25 mouse cellular contexts compared by ENCODE assay signal in the genomic region with DNA sequence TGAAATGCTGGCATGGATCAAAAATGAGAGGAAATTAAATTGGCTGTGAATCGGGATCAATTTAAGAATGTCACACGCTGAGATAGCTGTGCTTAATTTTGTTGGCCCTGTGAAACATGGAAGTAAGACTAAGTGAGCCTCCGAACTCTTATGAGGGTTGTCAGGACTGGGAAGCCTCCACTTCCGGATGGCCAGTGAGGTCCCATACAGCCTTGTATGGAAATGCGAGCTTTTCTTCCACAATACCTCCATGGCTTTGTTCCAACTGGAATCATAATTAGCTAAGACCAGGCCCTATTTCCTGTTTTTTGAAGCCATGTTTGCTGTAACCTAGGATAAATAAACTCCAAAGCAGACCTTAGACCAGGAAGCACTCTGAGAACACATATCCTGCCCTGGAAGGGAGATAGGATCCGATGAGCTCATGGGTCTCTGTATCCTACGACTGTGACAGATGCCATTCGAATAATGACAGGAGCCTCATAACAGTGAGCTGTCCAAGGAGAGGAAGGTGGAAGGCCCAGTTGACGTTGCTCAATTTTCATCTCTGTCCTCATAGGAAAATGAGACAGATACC. TPM values are rescaled to one million over a fixed set of nuclear protein-coding genes. Genes with fewer than 3 reads are reported as not detected.
DNase-seq lines count a peak whose midpoint lies in the region; ATAC-seq and TF ChIP-seq lines count a peak whose summit lies in the region.
"Had no signal": no experiment of that assay in that cellular context is flagged by ENCODE, and none has a peak within 500 bp of the region (broad histone marks: within the 10 kb centered on the region; RNA-seq: fewer than 3 reads in every experiment).

No protein-coding gene starts in this region.

- peak overlapping the region; percentile 64 for H3K27ac ChIP-seq in heart, adult 2 months
- no peak overlapping the region for H3K27ac ChIP-seq in heart, embryonic 10.5 days
- H3K27ac ChIP-seq in left cerebral cortex, adult 2 months, result peak overlapping the region; percentile 19; the same call in 1 of the 2 replicates
- no peak overlapping the region for H3K27ac ChIP-seq in forebrain, embryonic 13.5 days
- H3K27ac ChIP-seq in kidney, embryonic 15.5 days, result no peak overlapping the region
- H3K27ac ChIP-seq: embryonic facial prominence, embryonic 12.5 days; hindbrain, embryonic 15.5 days; intestine, embryonic 15.5 days; limb, embryonic 13.5 days; liver, embryonic 12.5 days had no signal

- intact Hi-C loops in heart, adult 2 months (cut with DNase I), result no loop called here
- intact Hi-C loops in left cerebral cortex, adult 2 months (cut with DNase I), result no loop called here
- intact Hi-C loops in left cerebral cortex, postnatal 10 days (cut with DNase I), result no loop called here

- WGBS in heart, adult 2 months, result 52% methylated on average over 9 of the region's 9 CpGs
- WGBS in heart, embryonic 10.5 days, result 74% methylated on average over 9 of the region's 9 CpGs
- 85% methylated on average over 9 of the region's 9 CpGs for WGBS in forebrain, embryonic 13.5 days
- 81% methylated on average over 9 of the region's 9 CpGs for WGBS in kidney, embryonic 15.5 days

- no peak overlapping the region for H3K9ac ChIP-seq in heart, adult 2 months (ENCODE audit: low read depth, low read length)
- no peak overlapping the region for H3K9ac ChIP-seq in forebrain, embryonic 13.5 days
- no peak overlapping the region for H3K9ac ChIP-seq in kidney, embryonic 15.5 days
- H3K9ac ChIP-seq: embryonic facial prominence, embryonic 12.5 days; hindbrain, embryonic 15.5 days; intestine, embryonic 15.5 days; limb, embryonic 13.5 days; liver, embryonic 12.5 days had no signal

- H3K4me3 ChIP-seq in heart, adult 2 months, result no peak overlapping the region
- no peak overlapping the region for H3K4me3 ChIP-seq in heart, embryonic 10.5 days
- H3K4me3 ChIP-seq in left cerebral cortex, adult 2 months, result no peak overlapping the region
- no peak overlapping the region for H3K4me3 ChIP-seq in forebrain, embryonic 13.5 days
- H3K4me3 ChIP-seq in kidney, embryonic 15.5 days (replicated peaks), result no peak overlapping the region
- H3K4me3 ChIP-seq: embryonic facial prominence, embryonic 12.5 days; hindbrain, embryonic 15.5 days; intestine, embryonic 15.5 days; limb, embryonic 13.5 days; liver, embryonic 12.5 days; myocyte had no signal

- no peaks in the 10 kb centered on the region for H3K36me3 ChIP-seq in heart, adult 2 months (ENCODE audit: control insufficient read depth, insufficient read depth, low read length)
- no peaks in the 10 kb centered on the region for H3K36me3 ChIP-seq in heart, embryonic 10.5 days
- H3K36me3 ChIP-seq in forebrain, embryonic 13.5 days (ENCODE audit: poor library complexity, severe bottlenecking), result no peaks in the 10 kb centered on the region
- no peaks in the 10 kb centered on the region for H3K36me3 ChIP-seq in kidney, embryonic 15.5 days
- H3K36me3 ChIP-seq: embryonic facial prominence, embryonic 12.5 days; hindbrain, embryonic 15.5 days; intestine, embryonic 15.5 days; limb, embryonic 13.5 days; liver, embryonic 12.5 days had no signal

- no peaks in the 10 kb centered on the region for H3K79me2 ChIP-seq in heart, adult 2 months (replicated peaks; ENCODE audit: control insufficient read depth, insufficient read depth, low read length)

- no peak for TF ChIP-seq CTCF in heart, adult 2 months (IDR thresholded peaks at IDR 0.05)
- TF ChIP-seq CTCF in left cerebral cortex, adult 2 months (IDR thresholded peaks at IDR 0.05), result no peak
- no peak for TF ChIP-seq CTCF in brain, embryonic 14.5 days (IDR thresholded peaks at IDR 0.05; ENCODE audit: borderline replicate concordance, extremely low read depth, insufficient read depth, insufficient read length)

- H3K4me2 ChIP-seq in forebrain, embryonic 13.5 days, result no peak overlapping the region
- H3K4me2 ChIP-seq in kidney, embryonic 15.5 days, result no peak overlapping the region
- H3K4me2 ChIP-seq: embryonic facial prominence, embryonic 12.5 days; hindbrain, embryonic 15.5 days; intestine, embryonic 15.5 days; limb, embryonic 13.5 days; liver, embryonic 12.5 days had no signal

- no peak for ATAC-seq in forebrain, embryonic 13.5 days
- ATAC-seq in kidney, embryonic 15.5 days (replicated peaks; ENCODE audit: low FRiP score), result no peak
- ATAC-seq: forebrain, embryonic 14.5 days; intestine, embryonic 15.5 days; liver, embryonic 12.5 days; midbrain, embryonic 16.5 days had no signal

- no peaks in the 10 kb centered on the region for H3K27me3 ChIP-seq in heart, adult 2 months (ENCODE audit: control insufficient read depth, insufficient read depth, low read length)
- 0 out of 2 replicates have a peak, but pooled peaks cover 7% of the 10 kb centered on the region for H3K27me3 ChIP-seq in heart, embryonic 10.5 days (ENCODE audit: insufficient read depth, poor library complexity, severe bottlenecking)
- H3K27me3 ChIP-seq in forebrain, embryonic 13.5 days, result peaks cover 3% of the 10 kb centered on the region; the same call in 1 of the 2 replicates
- no peaks in the 10 kb centered on the region for H3K27me3 ChIP-seq in kidney, embryonic 15.5 days
- H3K27me3 ChIP-seq: embryonic facial prominence, embryonic 12.5 days; intestine, embryonic 15.5 days had no signal

- peaks cover 9% of the 10 kb centered on the region for H3K4me1 ChIP-seq in heart, adult 2 months (ENCODE audit: control insufficient read depth, insufficient read depth, low read length)
- peaks cover 7% of the 10 kb centered on the region; the same call in 1 of the 2 replicates for H3K4me1 ChIP-seq in heart, embryonic 10.5 days
- no peaks in the 10 kb centered on the region for H3K4me1 ChIP-seq in forebrain, embryonic 13.5 days
- 0 out of 2 replicates have a peak, but pooled peaks cover 2% of the 10 kb centered on the region for H3K4me1 ChIP-seq in kidney, embryonic 15.5 days
- H3K4me1 ChIP-seq: embryonic facial prominence, embryonic 12.5 days; hindbrain, embryonic 15.5 days; intestine, embryonic 15.5 days; limb, embryonic 13.5 days had no signal

- DNase-seq in heart, adult 2 months, result peak in 1 of 2 experiments; percentile 22
- DNase-seq in heart, embryonic 10.5 days (ENCODE audit: low spot score), result no peak
- DNase-seq in left cerebral cortex, adult 2 months (ENCODE audit: extremely low spot score in 1 of 2, low spot score in 2 of 2), result no peak
- DNase-seq in left cerebral cortex, postnatal 10 days (ENCODE audit: extremely low spot score in 1 of 2, low spot score in 2 of 2), result no peak
- peak; percentile 11 for DNase-seq in brain, embryonic 14.5 days (ENCODE audit: low read depth)
- peak; percentile 35 for DNase-seq in lung, postnatal 10 days
- DNase-seq: adrenal gland, postnatal 25 days; cerebellum, adult 11 months; cerebellum, adult 9-11 months; kidney, adult 8-10 months; kidney, postnatal 14 days; layer of hippocampus, postnatal 36 days; right cerebral cortex, postnatal 4 days; thymus, adult 2 months; thymus, postnatal 4 days had no signal

- H3K9me3 ChIP-seq in heart, embryonic 10.5 days, result no peaks in the 10 kb centered on the region
- no peaks in the 10 kb centered on the region for H3K9me3 ChIP-seq in forebrain, embryonic 13.5 days (replicated peaks)
- no peaks in the 10 kb centered on the region for H3K9me3 ChIP-seq in kidney, embryonic 15.5 days (replicated peaks)
- H3K9me3 ChIP-seq: embryonic facial prominence, embryonic 12.5 days; hindbrain, embryonic 15.5 days; intestine, embryonic 15.5 days; limb, embryonic 13.5 days; liver, embryonic 12.5 days had no signal

- no peak for TF ChIP-seq POLR2A in heart, adult 2 months (IDR thresholded peaks at IDR 0.05; ENCODE audit: insufficient read depth, low read depth, low read length)
- TF ChIP-seq POLR2A in brain, embryonic 14.5 days (IDR thresholded peaks at IDR 0.05; ENCODE audit: borderline replicate concordance, extremely low read depth, insufficient read depth, insufficient read length, poor library complexity, severe bottlenecking), result no peak

- TF ChIP-seq EP300 in heart, adult 2 months (IDR thresholded peaks at IDR 0.05; ENCODE audit: insufficient read depth, low read depth, low read length), result peak; percentile 19; the same call in 1 of the 2 replicates

RNA-seq across cellular contexts. Expression of gene Ets1, which starts 17.4 kb away (rescaled TPM):
- 10 to 100 TPM; 40.7 to 48.7 TPM for total RNA-seq in heart, adult 2 months (2021)
- 22.6 and 39.6 TPM in 2 replicates for polyA plus RNA-seq in heart, adult 2 months (2012; rRNA removed)
- 47.2 and 50.2 TPM in 2 replicates for polyA plus RNA-seq in heart, embryonic 10.5 days (2016; fragmentation: Nextera tagmentation; extraction: Ambion mirVana)
- 10 to 100 TPM in 1 of 2 experiments, 1 to 10 TPM in 1; 7.8 to 11.2 TPM for total RNA-seq in left cerebral cortex, adult 2 months (2021)
- total RNA-seq in left cerebral cortex, postnatal 10 days (2021), result 10 to 100 TPM; 19.0 to 24.7 TPM
- polyA plus RNA-seq in brain, embryonic 14.5 days (2012; rRNA removed), result 10.6 and 15.8 TPM in 2 replicates
- 16.0 and 16.7 TPM in 2 replicates for polyA plus RNA-seq in forebrain, embryonic 13.5 days (2015; fragmentation: Nextera tagmentation; extraction: Ambion mirVana)
- polyA plus RNA-seq in kidney, embryonic 15.5 days (2015; fragmentation: Nextera tagmentation; extraction: Ambion mirVana), result 66.0 and 68.4 TPM in 2 replicates

Comparison
In these comparisons a context has a peak if more than half of its experiments do, and no peak if none do; other contexts are left out.
1. H3K27ac ChIP-seq: peak in heart, adult 2 months (single experiment) and left cerebral cortex, adult 2 months (single experiment); none in heart, embryonic 10.5 days (single experiment), forebrain, embryonic 13.5 days (single experiment) and kidney, embryonic 15.5 days (single experiment).
2. DNase-seq: peak in brain, embryonic 14.5 days (single experiment) and lung, postnatal 10 days (single experiment); none in heart, embryonic 10.5 days (single experiment), left cerebral cortex, adult 2 months (0 of 2) and left cerebral cortex, postnatal 10 days (0 of 2).